Mouse (Mus musculus) C2C12 (cell line): ENCODE measurements around the gene Prune1.

Source experiments
- CTCF ChIP-seq: IDR thresholded peaks from one replicate; pipeline ENCODE4 v1.5.1; 2011; ENCODE audit not compliant: control insufficient read depth, insufficient read depth, insufficient read length
- MYOD1 ChIP-seq: IDR thresholded peaks from one replicate; pipeline ENCODE4 v1.6.1; 2011; ENCODE audit warnings: low read depth; ENCODE audit not compliant: control insufficient read depth, insufficient read length
- USF1 ChIP-seq: IDR thresholded peaks from one replicate; pipeline ENCODE4 v1.6.1; 2011; ENCODE audit warnings: low read depth, mild to moderate bottlenecking, control low read depth, moderate library complexity

DNA sequence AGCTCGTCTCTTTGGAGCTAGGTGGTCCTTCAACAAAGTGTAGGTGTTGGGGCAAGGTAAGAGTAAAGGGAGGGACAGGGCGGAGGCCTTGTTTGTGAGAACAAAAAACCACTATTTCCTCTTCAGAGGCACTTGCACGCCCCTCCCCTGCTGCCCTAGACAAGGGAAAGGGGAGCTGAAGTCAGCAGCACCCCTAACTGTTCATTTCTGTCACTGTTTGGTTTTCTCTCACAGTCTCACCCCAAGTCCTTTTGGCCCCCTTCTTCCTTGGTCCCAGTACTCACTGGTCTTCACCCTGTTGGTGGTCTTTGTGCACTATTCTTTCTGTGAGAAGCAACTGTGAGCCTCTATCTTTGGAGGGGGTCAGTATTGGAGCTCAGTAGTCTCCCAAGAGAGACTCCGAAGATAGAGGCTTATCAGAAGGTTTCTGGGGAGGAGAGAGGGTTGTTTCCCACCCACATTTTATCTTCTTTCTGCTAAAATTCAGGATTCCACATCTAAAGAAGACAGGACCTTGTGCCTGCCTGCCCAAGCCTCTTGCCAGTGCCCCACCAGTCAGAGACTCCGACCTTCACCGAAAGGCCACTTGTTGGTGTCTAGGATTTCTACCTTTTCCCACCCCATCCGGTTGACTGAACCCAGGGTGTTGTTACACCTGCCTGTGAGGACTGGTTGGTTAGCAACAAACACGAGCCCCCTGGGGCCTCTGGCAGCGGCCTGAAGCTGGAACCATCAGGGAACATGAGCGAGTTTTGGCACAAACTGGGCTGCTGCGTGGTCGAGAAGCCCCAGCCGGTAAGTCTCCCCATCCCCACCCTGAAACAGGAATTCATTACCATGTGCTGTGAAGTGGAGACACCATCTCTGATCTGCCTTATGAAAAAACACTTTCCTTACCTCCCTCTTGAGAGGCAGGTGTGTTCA is 50.3 kb downstream of the Prune1 start, which contains the start of gene Mllt11:
- TF ChIP-seq CTCF = no peak
- no peak for TF ChIP-seq USF1
- no peak for TF ChIP-seq MYOD1
